Mouse (Mus musculus) neural tube, embryonic 13.5 days (tissue): ENCODE data around the gene Aff3. TPM values are rescaled to one million over a fixed set of nuclear protein-coding genes. Genes with fewer than 3 reads are reported as not detected.

Source experiments
- ATAC-seq: fragments of 200-750 bp; cut with Nextera tagmentation; 2 replicates; pipeline ENCODE4 v1.8.0; 2017; ENCODE audit warnings: low read depth, mild to moderate bottlenecking, moderate TSS enrichment, moderate library complexity
- H3K27ac ChIP-seq: fragments of 300-500 bp; sonication (generic); replicated peaks from 2 replicates; pipeline ENCODE4 v1.5.1; 2015; ENCODE audit warnings: moderate library complexity, mild to moderate bottlenecking, inconsistent platforms
- H3K27me3 ChIP-seq: fragments of 300-500 bp; sonication (generic); 2 replicates; pipeline ENCODE4 v1.6.1; 2015; ENCODE audit warnings: mild to moderate bottlenecking, inconsistent platforms
- H3K36me3 ChIP-seq: fragments of 300-500 bp; sonication (generic); 2 replicates; pipeline ENCODE4 v1.6.1; 2015; ENCODE audit warnings: mild to moderate bottlenecking, inconsistent platforms
- H3K4me1 ChIP-seq: fragments of 300-500 bp; sonication (generic); replicated peaks from 2 replicates; pipeline ENCODE4 v1.6.1; 2015; ENCODE audit warnings: inconsistent platforms
- H3K4me2 ChIP-seq: fragments of 300-500 bp; sonication (generic); 2 replicates; pipeline ENCODE4 v1.6.1; 2015; ENCODE audit warnings: inconsistent platforms, mild to moderate bottlenecking, moderate library complexity
- H3K4me3 ChIP-seq: fragments of 300-500 bp; sonication (generic); 2 replicates; pipeline ENCODE4 v1.5.1; 2015; ENCODE audit warnings: mild to moderate bottlenecking, inconsistent platforms
- H3K9ac ChIP-seq: fragments of 300-500 bp; sonication (generic); 2 replicates; pipeline ENCODE4 v1.6.1; 2015; ENCODE audit warnings: moderate library complexity, mild to moderate bottlenecking, inconsistent platforms
- H3K9me3 ChIP-seq: fragments of 300-500 bp; sonication (generic); 2 replicates; pipeline ENCODE4 v1.6.1; 2016; ENCODE audit warnings: inconsistent platforms
- WGBS: fragments of 180-500 bp; shearing (Covaris S2); methylation state at CpG from one replicate; pipeline ENCODE4 v1.1.7; 2015; 5-methylcytosine and 5-hydroxymethylcytosine counted together
- polyA plus RNA-seq: library from polyadenylated mRNA; unstranded; fragments of >200 nt; fragmentation: Nextera tagmentation; extraction: Ambion mirVana; gene quantifications from 2 replicates; pipeline ENCODE4 v1.2.1, GENCODE M21; 2015

Gene Aff3
- polyA plus RNA-seq, 1 experiment from 2014 or later: 32.1 TPM

DNA sequence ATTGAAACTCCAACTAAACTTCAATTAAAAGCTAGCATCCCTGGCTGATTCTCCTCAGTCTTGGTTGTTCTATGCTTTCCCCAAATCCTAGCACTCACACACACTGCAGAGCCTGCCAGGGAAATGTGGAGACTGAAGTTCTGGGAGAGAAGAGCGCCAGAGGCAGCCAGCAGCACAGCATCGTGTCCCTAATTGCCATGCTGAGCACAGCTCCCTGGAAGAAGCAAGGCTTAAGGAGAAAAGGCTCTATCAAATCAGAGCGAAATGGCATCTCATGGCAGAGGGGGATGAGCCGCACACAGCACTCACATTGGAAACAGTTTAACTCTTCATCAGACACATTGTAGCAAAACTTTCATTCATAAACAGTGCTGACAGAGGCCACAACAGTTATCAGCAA, 254.3 kb downstream of the Aff3 start:
- Histone ChIP-seq H3K27me3 (no peaks in the 10 kb centered on the region), H3K36me3 (no peaks in the 10 kb centered on the region), H3K9me3 (no peaks in the 10 kb centered on the region), H3K4me1 (peaks cover 22% of the 10 kb centered on the region), H3K27ac (peak overlapping the region; percentile 52), H3K4me3 (no peak overlapping the region), H3K4me2 (no peak overlapping the region), H3K9ac (no peak overlapping the region)
- peak; percentile 62; the same call in 1 of the 2 replicates for ATAC-seq
- 18% methylated on average over 4 of the region's 4 CpGs for WGBS

DNA sequence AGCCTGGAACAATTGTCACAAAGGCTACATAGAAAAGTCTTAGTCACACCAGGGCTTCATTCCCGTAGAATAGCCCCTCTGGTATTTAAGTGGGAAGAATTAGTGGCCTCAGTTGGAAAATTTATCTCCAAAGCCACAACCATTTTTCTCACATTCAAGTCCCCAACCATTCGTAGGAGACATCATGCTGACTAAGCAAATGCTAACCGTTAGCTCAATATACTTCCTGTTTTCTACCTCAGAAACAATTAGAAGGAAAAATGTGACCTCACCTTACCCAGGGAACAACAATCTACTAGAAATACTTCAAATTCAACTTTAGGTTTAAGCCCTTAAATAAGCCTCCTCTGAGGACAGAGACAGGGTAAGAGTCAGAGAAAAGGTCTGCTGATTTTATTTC, 256.5 kb downstream of the Aff3 start:
- WGBS: 40% methylated on average over 3 of the region's 3 CpGs
- H3K27ac ChIP-seq: no peak overlapping the region
- H3K9ac ChIP-seq: no peak overlapping the region
- H3K4me2 ChIP-seq: no peak overlapping the region
- no peak overlapping the region for H3K4me3 ChIP-seq
- 0 out of 2 replicates have a peak, but pooled peaks cover 6% of the 10 kb centered on the region for H3K36me3 ChIP-seq
- H3K27me3 ChIP-seq: no peaks in the 10 kb centered on the region
- H3K9me3 ChIP-seq: no peaks in the 10 kb centered on the region
- peaks cover 27% of the 10 kb centered on the region for H3K4me1 ChIP-seq
- no peak for ATAC-seq

DNA sequence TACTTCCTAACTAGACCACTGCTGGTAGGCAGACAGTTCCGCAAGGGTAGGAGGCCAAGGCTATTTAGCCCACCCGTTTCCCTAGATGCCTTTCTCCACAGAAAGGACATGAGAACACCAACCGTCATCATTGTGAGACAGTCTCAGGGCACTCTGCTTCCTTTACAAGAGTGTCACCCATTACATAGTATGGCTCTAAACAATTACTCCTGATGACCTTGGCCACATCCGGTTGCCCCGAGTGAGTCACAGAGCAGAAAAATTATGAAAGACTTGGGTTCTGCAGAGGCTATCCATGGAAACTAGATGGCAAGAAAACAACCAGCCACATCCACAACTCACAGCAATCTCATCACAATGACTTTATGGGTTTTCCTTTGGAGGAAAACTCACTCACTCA, 261.0 kb downstream of the Aff3 start:
- H3K4me1 ChIP-seq: peaks cover 34% of the 10 kb centered on the region
- 86% methylated on average over 5 of the region's 5 CpGs for WGBS
- H3K36me3 ChIP-seq: 0 out of 2 replicates have a peak, but pooled peaks cover 6% of the 10 kb centered on the region
- ATAC-seq: no peak
- no peaks in the 10 kb centered on the region for H3K9me3 ChIP-seq
- no peak overlapping the region for H3K4me3 ChIP-seq
- H3K4me2 ChIP-seq: no peak overlapping the region
- H3K27me3 ChIP-seq: no peaks in the 10 kb centered on the region
- no peak overlapping the region for H3K27ac ChIP-seq
- no peak overlapping the region for H3K9ac ChIP-seq

DNA sequence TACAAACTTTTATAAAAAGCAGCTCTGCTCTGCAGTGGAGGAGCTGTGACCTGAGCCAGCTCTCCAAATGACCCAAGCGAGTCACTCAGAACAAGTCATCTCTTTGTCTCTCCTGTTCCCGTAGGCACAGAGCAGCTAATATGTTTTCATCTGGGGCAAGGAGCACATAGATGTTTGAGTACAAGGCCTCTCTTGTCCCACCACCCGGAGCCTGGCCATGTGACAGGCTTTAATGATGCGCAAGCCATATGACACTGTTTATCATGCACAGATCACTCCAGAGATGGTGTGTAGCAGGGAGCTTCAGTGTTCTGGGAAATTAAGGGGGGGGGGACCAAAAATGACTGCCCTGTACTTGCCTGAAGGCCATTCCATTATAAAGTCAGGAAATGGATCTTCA, 262.9 kb downstream of the Aff3 start:
- Histone ChIP-seq H3K4me1 (peaks cover 52% of the 10 kb centered on the region), H3K9me3 (no peaks in the 10 kb centered on the region), H3K4me2 (no peak overlapping the region), H3K9ac (no peak overlapping the region), H3K27me3 (no peaks in the 10 kb centered on the region), H3K4me3 (no peak overlapping the region), H3K27ac (no peak overlapping the region; the same call in 1 of the 2 replicates), H3K36me3 (0 out of 2 replicates have a peak, but pooled peaks cover 6% of the 10 kb centered on the region)
- 32% methylated on average over 4 of the region's 4 CpGs for WGBS
- ATAC-seq: 0 out of 2 replicates have a peak, but pooled peaks have one; percentile 42

DNA sequence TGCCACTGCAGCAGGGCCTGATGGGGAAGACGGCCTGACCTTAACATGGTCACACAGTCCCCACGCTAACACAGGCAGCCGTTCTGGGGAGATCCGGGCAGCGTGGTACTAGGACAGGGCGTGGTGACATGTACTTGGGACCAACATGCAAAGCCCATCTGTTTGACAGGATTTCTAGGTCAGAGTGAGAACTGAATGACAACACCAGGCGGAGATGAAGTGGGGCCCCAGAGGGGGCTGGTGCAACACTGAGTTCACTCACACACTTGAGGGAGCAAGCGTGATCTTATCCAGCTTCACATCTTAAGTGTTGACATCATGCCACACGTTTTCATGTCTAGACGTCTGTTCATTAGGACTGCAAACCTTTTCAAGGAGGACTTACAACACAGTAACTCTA, 265.5 kb downstream of the Aff3 start:
- Histone ChIP-seq H3K4me1 (peaks cover 67% of the 10 kb centered on the region), H3K36me3 (no peaks in the 10 kb centered on the region), H3K4me2 (no peak overlapping the region), H3K27ac (no peak overlapping the region), H3K9ac (no peak overlapping the region), H3K4me3 (no peak overlapping the region), H3K9me3 (no peaks in the 10 kb centered on the region), H3K27me3 (no peaks in the 10 kb centered on the region)
- ATAC-seq: no peak
- 92% methylated on average over 10 of the region's 10 CpGs for WGBS

DNA sequence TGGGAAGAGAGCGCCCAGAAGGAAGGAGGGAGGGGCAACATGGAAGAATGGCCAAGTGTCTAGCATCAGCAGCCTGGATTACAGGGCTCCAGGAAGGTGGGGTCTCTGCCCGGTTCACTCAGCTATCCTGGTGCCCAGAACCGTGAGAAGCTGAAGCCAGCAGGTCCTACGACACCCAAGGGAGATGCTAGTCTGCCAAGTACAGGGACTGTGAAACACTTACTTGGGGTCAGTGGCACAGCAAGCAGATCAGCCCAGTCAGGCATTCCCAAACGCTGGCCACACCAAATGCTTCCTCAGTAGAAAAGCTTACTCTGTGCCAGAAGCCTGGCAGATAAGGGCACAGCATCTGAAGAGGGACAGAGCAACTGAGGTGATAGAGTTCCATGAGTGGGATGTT, 266.2 kb downstream of the Aff3 start:
- Histone ChIP-seq H3K27me3 (no peaks in the 10 kb centered on the region), H3K4me2 (no peak overlapping the region), H3K27ac (no peak overlapping the region), H3K4me1 (peaks cover 73% of the 10 kb centered on the region), H3K36me3 (no peaks in the 10 kb centered on the region), H3K4me3 (no peak overlapping the region), H3K9me3 (no peaks in the 10 kb centered on the region), H3K9ac (no peak overlapping the region)
- no peak for ATAC-seq
- WGBS: 47% methylated on average over 5 of the region's 5 CpGs

DNA sequence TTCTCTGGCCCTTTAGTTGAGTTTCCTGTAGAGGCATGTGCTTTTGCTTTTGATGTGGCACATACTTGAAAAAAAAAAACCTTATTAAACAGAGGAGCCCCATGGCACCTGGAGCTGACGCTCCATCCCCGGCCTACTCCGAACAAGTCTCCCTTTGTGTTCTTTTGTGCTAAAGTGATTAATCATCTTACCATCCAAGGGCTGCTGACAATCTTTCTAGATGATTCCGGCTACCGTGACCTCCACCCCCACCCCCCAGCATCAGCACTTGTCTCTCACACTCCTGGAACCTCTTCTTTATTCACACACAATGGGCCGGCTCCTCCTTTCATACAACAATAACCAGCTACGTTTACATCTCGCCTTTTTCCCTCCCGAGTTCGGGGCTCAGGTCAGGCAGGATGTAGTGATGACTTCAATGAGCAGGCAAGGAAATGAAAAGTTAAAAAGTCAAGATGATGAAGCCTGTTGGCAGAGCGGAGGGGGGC, 269.5 kb downstream of the Aff3 start:
- H3K27me3 ChIP-seq: no peaks in the 10 kb centered on the region
- no peaks in the 10 kb centered on the region for H3K9me3 ChIP-seq
- H3K4me1 ChIP-seq: peaks cover 69% of the 10 kb centered on the region
- H3K9ac ChIP-seq: no peak overlapping the region
- H3K4me2 ChIP-seq: no peak overlapping the region
- no peak overlapping the region for H3K27ac ChIP-seq
- H3K36me3 ChIP-seq: no peaks in the 10 kb centered on the region
- WGBS: 15% methylated on average over 11 of the region's 11 CpGs
- no peak overlapping the region for H3K4me3 ChIP-seq
- ATAC-seq: no peak

DNA sequence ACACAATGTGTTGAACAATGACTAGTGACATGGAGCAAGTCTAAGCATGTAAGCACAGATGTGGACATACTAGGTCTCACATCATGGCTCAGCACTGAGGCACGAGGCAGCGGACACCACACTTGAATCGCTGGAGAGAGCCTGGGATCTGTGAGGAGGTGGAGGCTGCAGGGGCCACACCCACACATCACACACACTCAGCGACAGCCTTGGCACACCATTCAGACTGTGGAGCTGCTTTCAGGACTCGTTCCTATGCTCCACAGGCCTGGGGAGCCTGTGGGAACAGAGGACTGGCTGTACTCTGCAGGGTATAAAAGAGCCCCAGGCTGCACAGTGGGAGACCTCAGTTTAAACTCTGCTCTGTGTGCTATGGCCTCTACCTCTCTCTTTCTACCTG, 270.3 kb downstream of the Aff3 start:
- no peak overlapping the region for H3K4me2 ChIP-seq
- WGBS: 20% methylated on average over 5 of the region's 5 CpGs
- H3K4me3 ChIP-seq: no peak overlapping the region
- H3K27me3 ChIP-seq: no peaks in the 10 kb centered on the region
- no peaks in the 10 kb centered on the region for H3K9me3 ChIP-seq
- H3K27ac ChIP-seq: peak overlapping the region; percentile 39; the same call in 1 of the 2 replicates
- ATAC-seq: no peak
- peaks cover 73% of the 10 kb centered on the region for H3K4me1 ChIP-seq
- H3K9ac ChIP-seq: 0 out of 2 replicates have a peak overlapping the region, but pooled peaks have one; percentile 32
- H3K36me3 ChIP-seq: no peaks in the 10 kb centered on the region

DNA sequence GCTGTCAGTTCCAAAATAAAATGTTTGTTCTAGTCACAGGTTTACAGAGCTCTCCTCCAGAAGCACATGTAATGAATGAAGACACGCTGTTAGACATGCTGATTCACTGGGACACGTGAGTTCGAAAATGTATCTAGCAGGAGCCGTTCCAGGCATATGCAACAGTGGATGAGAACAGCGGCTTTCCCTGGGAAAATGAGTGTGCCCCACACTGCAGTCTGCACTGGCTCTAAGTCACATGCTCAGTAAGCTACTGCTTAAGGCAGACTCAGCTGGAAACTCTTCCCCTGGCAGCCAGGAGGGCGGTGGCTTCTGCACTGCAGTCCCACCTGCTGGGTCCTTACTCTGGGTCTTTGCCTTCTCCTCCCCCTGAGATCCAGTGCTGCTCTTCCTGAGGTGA, 271.2 kb downstream of the Aff3 start:
- Histone ChIP-seq H3K9ac (no peak overlapping the region), H3K27me3 (no peaks in the 10 kb centered on the region), H3K9me3 (no peaks in the 10 kb centered on the region), H3K4me3 (no peak overlapping the region), H3K4me1 (peaks cover 74% of the 10 kb centered on the region), H3K27ac (peak overlapping the region; percentile 39; the same call in 1 of the 2 replicates), H3K4me2 (no peak overlapping the region), H3K36me3 (no peaks in the 10 kb centered on the region)
- WGBS: 14% methylated on average over 6 of the region's 6 CpGs
- ATAC-seq: no peak

DNA sequence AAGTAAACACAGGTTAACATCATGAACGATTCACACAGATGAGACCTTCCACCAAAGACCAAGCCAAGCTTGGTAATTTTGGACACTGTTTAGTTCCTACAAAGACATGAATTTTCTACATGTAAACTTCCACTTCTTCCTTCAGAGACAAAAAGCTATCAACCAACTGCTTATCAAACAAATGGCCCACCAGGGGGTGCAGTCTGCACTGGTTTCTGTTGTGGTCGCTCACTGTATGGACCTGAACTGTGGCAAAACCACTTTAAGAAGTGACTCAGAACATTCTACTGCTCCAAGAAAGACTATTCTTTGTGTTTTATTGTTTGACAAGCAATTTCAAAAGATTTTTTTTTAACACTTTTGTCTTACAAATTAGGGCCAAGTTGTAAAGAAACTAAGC, 271.8 kb downstream of the Aff3 start:
- WGBS: 43% methylated on average over 2 of the region's 2 CpGs

DNA sequence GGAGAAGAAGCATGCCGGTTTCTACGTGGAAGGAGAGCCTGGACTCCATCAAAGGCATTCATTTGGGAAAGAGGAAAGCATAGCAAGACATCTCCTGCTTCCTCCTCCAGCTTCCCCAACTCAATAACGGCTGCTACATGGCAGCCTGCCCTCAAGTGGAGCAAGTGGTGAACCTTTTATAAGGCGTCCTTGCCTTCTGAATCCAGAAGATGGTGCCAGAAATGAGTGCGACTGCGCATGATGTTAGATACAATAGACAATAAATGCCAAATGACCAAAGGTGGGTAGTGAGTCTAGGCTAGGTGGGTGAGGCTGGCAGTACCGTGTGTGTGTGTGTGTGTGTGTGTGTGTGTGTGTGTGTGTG, 273.9 kb downstream of the Aff3 start:
- Histone ChIP-seq H3K36me3 (no peaks in the 10 kb centered on the region), H3K9me3 (no peaks in the 10 kb centered on the region), H3K9ac (no peak overlapping the region), H3K4me1 (peaks cover 69% of the 10 kb centered on the region), H3K4me3 (no peak overlapping the region), H3K27me3 (no peaks in the 10 kb centered on the region), H3K4me2 (no peak overlapping the region), H3K27ac (peak overlapping the region; percentile 69)
- WGBS: 72% methylated on average over 7 of the region's 7 CpGs
- no peak for ATAC-seq

More for the DNA sequence above, 271.8 kb downstream of the Aff3 start:
- H3K27ac ChIP-seq: no peak overlapping the region
- H3K4me3 ChIP-seq: no peak overlapping the region
- no peak overlapping the region for H3K4me2 ChIP-seq
- H3K36me3 ChIP-seq: no peaks in the 10 kb centered on the region
- H3K27me3 ChIP-seq: no peaks in the 10 kb centered on the region
- H3K4me1 ChIP-seq: peaks cover 74% of the 10 kb centered on the region
- ATAC-seq: no peak
- no peaks in the 10 kb centered on the region for H3K9me3 ChIP-seq
- H3K9ac ChIP-seq: no peak overlapping the region

DNA sequence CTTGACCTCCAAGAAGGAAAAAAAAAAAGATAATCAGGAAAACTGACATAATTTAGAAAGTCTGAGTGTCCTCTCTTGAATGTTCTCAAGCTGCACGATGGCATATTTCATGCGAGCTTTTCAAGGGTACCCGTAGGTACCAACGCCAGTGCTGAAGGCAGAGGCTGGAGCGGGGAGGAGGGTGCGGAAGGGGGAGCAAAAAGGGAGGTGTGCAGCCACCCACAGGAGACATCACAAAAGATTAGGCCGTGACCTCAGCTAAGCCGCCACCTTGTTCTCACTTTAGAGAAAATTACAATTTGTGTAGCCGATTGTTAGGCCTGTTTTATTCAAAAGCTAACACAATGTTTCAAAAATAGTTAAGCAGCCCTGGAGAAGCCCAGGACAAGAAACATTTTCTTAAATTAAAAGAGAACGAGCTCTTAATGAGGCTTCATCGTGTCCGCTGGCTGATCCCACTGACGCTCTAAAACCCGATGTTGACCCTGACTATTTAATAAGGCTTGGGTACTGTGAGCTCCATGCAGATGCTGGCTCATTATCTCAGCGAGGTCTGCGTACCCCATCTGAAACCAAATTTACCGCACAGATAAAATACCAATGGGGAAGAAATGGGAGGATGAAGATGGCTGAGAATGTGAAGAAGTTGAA, 274.4 kb downstream of the Aff3 start:
- no peak for ATAC-seq
- no peak overlapping the region for H3K4me2 ChIP-seq
- WGBS: 52% methylated on average over 17 of the region's 17 CpGs
- H3K36me3 ChIP-seq: no peaks in the 10 kb centered on the region
- H3K27ac ChIP-seq: peak overlapping the region; percentile 69
- no peak overlapping the region for H3K9ac ChIP-seq
- peaks cover 71% of the 10 kb centered on the region for H3K4me1 ChIP-seq
- H3K4me3 ChIP-seq: no peak overlapping the region
- H3K9me3 ChIP-seq: no peaks in the 10 kb centered on the region
- no peaks in the 10 kb centered on the region for H3K27me3 ChIP-seq

DNA sequence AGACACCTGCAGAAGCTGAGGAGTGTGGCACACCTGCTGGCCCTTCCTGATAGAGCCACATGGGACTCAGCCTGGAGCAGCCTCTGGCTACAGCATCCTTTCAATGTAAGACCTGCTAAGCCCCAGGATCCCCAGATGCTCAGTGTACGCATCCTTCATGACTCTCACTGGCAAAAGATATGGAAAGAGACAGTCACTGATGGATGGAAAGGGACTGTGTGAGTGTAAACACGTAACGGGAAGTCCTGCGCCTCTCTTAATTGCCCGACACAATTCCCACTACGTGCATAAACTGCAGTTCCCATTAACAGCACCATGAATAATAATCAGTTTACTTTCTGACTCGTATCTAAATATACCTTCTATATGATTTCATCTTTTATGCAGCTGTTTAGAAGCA, 275.2 kb downstream of the Aff3 start:
- ATAC-seq: peak; percentile 44
- WGBS: 35% methylated on average over 7 of the region's 7 CpGs
- no peak overlapping the region for H3K4me2 ChIP-seq
- H3K4me3 ChIP-seq: no peak overlapping the region
- peaks cover 71% of the 10 kb centered on the region for H3K4me1 ChIP-seq
- no peaks in the 10 kb centered on the region for H3K36me3 ChIP-seq
- H3K27me3 ChIP-seq: no peaks in the 10 kb centered on the region
- H3K27ac ChIP-seq: peak overlapping the region; percentile 67
- H3K9ac ChIP-seq: no peak overlapping the region
- H3K9me3 ChIP-seq: no peaks in the 10 kb centered on the region
